Mouse (Mus musculus): Measurements from ENCODE around the gene Caprin1.

DNA sequence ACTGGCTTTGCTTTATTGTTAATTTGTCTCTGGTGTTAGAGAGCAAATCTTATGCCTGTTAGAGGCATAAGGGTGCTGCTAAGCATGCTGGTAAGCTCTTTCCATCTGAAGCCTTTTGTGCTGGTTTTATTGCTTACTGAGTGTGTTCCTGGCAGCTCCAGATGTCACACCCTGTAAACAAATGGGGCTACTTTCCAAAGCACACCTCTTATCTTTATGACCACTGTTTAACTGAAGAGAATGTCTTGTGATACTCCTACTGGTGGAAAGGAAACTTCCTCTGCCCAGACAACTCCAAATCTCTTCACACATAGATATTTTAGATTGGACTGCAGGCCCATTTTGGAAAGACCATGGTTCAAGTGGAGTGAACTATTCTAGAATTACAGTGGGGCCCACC, 31.5 kb upstream of the Caprin1 start:
- TF ChIP-seq EP300 (IDR thresholded peaks at IDR 0.05; ENCODE audit: low read depth): no peak
- TF ChIP-seq CTCF (IDR thresholded peaks at IDR 0.05; ENCODE audit: low read depth): no peak

Measured in heart, postnatal 0 days (tissue).